Mouse (Mus musculus): ENCODE data around the gene Nhlrc2.

DNA sequence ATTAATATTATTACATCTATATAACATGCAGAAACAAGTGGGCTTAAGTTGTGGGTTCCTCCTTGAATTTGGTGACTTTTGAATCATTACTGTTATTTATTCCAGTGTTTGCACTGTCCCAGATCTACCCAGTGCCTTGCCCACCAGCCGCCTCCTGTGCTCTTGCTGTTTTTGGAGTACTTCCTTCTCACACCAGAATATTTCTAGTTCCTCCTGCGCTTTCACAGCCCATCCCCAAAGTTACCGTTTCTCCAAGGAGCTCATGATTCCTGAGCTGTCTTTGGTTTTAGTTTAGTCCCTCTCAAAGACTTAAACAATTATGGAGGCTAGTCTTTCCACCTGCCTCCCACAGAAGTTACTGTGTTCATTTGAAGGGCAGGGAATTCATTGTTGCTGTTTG, 15.4 kb downstream of the Nhlrc2 start:
- TF ChIP-seq CTCF (IDR thresholded peaks at IDR 0.05 in 2 of 3, conservative IDR thresholded peaks at IDR 0.05 in 1 of 3; ENCODE audit: control insufficient read depth in 1 of 3, insufficient read depth in 1 of 3, low read depth in 2 of 3, low read length in 3 of 3, poor library complexity in 1 of 3, severe bottlenecking in 1 of 3) (no peak), TAL1 (IDR thresholded peaks at IDR 0.05; ENCODE audit: low read length) (no peak), POLR2A (IDR thresholded peaks at IDR 0.05; ENCODE audit: control insufficient read depth in 1 of 2, insufficient read depth in 1 of 2, low read depth in 1 of 2, low read length in 2 of 2, poor library complexity in 1 of 2) (no peak), POLR2AphosphoS5 (IDR thresholded peaks at IDR 0.05; ENCODE audit: borderline replicate concordance, low read depth, low read length) (no peak), ZNF384 (IDR thresholded peaks at IDR 0.05; ENCODE audit: low read depth, low read length) (no peak)
